Mouse (Mus musculus): ENCODE measurements around the gene C330021F23Rik. TPM values are rescaled to one million over a fixed set of nuclear protein-coding genes. Genes with fewer than 3 reads are reported as not detected.
"Not testable (repeated sequence)": the region's sequence is repeated elsewhere in the genome, so short reads cannot be mapped to it uniquely, and the experiment has no call there.

The C330021F23Rik gene
- not detected for total RNA-seq (2022)

DNA sequence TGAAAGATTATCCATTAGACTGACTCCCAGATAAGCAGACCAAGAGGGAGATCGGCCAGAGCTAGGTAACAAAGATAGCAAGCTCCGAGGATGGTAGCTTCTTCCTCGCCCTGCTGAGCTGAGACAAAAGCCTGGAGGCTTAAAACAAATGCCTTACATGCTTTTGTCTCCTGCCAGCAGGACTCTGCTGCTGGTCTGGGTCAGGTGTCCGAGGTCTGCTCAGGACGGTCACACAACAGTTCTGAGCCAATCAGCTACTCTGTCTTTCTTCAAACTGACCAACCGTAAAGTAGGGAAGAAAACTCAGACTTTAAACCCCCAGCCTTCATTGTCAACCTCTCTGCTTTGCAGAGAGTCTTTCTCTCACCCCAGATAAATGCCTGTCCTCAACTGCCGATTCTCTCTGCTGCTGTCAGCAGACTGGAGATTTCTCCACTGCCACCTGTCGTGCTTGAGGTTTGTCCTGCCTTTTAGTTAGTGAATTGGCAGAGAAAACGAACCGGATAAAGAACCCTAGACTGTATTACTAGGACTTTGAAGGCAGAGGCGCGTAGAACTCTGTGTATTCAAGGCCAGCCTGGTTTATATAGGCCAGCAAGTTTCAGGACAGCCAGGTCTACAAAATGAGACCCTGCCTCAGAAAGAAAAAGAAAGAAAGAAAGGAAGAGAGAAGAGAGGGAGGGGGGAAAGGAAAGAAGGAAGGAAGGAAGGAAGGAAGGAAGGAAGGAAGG is at the start of gene C330021F23Rik:
TSS of gene C330021F23Rik (plus strand) at position 350 of the 731 bp plus-strand sequence.
- no peak for DNase-seq (ENCODE audit: low spot score in 2 of 2)

- no peak for DNase-seq (ENCODE audit: low spot score in 2 of 2)
Measured at GRCm38 (mm10) chr8:3522007-3522697, 45.6 kb upstream of the C330021F23Rik start.

- no peak for DNase-seq (ENCODE audit: low spot score in 2 of 2)
Measured at GRCm38 (mm10) chr8:3530816-3531215, 37.0 kb upstream of the C330021F23Rik start.

DNA sequence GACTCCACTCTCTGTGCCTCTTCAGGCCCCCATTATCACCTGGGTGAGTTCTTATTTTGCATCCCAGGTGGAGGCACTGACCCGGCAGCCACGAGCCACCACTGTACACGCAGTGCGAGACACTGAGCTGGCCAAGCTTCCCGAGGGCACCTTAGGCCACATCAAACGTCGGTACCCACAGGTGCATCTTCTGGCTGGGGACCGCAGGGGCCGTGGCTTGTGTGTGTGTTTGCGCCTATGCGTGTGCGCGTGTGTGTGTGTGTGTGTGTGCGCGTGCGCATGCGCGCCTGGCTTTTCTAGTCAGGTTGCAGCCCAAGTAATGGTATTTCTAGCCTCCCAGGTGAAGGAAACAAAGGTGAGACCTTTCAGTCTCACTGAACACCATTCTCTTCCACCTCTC is 35.9 kb upstream of the C330021F23Rik start:
- no peak for DNase-seq (ENCODE audit: low spot score in 2 of 2)

- DNase-seq (ENCODE audit: low spot score in 2 of 2) = no peak
Measured at GRCm38 (mm10) chr8:3536053-3536841, 31.5 kb upstream of the C330021F23Rik start.

DNA sequence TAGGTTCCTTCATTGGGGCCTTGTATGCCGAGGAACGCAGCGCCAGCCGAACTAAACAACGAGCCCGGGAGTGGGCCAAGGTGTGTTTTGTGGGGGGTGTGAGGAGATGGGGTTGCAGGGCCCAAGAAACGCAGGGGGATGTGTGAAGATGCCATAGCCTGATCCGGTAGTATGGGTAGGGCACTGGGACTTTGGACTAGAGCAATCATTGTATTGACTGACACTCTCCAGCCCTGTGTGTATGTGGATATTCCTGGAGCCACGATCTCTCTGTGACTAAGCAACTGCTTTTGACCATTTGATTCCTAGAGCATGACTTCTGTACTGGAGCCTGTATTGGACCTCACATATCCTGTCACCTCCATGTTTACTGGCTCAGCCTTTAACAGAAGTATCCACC is 30.9 kb upstream of the C330021F23Rik start:
- no peak for DNase-seq (ENCODE audit: low spot score in 2 of 2)

DNA sequence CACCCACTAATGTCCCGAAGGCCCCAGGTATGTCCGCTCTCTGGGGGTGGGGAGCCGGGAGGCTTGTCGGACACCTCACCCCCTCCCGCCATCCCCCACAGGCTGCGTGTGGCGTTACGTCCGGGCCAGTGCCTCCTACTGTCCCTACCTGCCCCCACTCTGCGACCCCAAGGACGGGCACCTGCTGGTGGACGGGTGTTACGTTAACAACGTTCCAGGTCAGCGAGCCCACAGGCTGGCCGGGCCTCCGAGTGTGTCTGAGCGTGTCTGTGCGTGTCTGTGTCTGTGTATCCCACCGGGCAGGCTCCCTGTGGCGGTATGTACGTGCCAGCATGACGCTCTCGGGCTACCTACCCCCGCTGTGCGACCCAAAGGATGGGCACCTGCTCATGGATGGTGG is 30.1 kb upstream of the C330021F23Rik start:
- DNase-seq (ENCODE audit: low spot score in 2 of 2) = no peak

GRCm38 (mm10) chr8:3539146-3539545 is 28.6 kb upstream of the C330021F23Rik start:
- DNase-seq (ENCODE audit: low spot score in 2 of 2) = no peak

GRCm38 (mm10) chr8:3540076-3540475 is 27.7 kb upstream of the C330021F23Rik start:
- no peak for DNase-seq (ENCODE audit: low spot score in 2 of 2)

DNA sequence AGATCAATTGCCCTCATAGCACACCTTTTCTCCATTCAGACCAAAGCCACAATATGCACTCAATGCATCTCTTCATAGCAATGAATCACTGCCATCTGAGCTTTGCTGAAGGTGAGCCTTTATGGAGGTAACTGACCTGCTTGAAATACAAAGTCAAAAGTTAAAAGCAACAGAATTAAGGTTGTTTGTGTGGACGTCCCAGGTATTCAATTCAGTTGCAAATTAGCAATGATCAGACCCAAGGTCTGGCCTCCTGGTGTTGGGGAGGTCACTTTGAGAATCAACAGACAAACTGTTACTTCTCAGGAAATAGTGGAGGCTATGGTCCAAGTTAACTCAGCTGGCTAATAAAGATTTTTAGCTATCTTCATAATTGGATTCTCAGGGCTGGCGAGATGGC is 21.3 kb upstream of the C330021F23Rik start:
- no peak for DNase-seq (ENCODE audit: low spot score in 2 of 2)

GRCm38 (mm10) chr8:3552240-3552639 is 15.6 kb upstream of the C330021F23Rik start:
- DNase-seq (ENCODE audit: low spot score in 2 of 2) = no peak

DNA sequence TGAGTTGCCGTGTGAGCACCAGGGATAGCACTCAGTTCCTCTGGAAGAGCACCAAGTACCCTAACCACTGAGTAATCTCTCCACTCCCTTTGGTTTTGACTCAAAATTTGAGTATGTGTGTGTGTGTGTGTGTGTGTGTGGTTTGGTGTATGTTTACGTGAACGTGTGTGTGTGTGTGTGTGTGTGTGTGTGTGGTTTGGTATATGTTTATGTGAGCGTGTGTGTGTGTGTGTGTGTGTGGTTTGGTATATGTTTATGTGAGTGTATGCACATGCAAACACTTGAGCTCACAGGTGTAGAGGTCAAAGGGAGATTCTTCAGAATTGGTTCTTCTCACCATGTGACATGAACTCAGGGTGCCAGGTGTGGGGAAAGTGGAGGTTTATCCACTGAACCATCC is 11.7 kb upstream of the C330021F23Rik start:
- no peak for DNase-seq (ENCODE audit: low spot score in 2 of 2)

GRCm38 (mm10) chr8:3568378-3568777 is 588 bp downstream of the C330021F23Rik start:
- DNase-seq (ENCODE audit: low spot score in 2 of 2) = no peak

- DNase-seq (ENCODE audit: low spot score in 2 of 2) = no peak
Measured at GRCm38 (mm10) chr8:3569784-3570183, 2.0 kb downstream of the C330021F23Rik start.

GRCm38 (mm10) chr8:3574546-3574945 is 6.8 kb downstream of the C330021F23Rik start:
- no peak for DNase-seq (ENCODE audit: low spot score in 2 of 2)

DNA sequence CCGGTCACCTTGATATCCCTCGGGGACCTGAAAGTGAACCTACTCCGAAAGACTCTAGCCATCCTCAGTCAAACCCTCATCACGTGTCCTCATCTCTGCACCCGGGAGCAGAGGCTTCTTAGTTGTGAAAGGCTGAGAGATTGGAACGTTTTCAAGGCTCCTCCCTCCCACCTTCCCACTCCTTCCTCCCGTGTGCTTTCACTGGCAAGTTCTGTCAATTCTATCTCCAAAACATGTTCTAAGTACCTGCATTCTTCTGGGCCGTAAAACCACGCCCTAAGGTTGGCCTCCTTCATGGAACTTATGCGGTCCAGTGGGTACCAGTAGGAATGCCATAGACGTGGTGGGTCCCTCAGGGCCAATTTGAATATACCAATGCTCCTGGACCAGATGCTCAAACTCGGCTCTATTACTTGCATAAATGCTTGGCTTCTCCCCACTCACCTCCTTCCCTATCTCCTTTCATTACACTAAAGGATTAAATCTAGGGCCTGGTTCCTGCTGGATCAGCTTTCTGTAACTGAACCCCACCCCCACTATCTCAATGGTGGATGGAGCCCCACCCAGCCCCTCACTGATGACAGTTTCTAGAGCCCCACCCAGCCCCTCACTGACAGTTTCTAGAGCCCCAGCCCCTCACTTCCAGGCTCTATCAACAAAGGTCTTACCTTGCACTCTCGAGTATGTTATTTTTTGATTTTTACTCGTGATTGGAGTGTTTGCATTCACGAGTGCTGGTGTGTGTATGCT is 8.6 kb downstream of the C330021F23Rik start:
- DNase-seq (ENCODE audit: low spot score in 2 of 2) = no peak

DNA sequence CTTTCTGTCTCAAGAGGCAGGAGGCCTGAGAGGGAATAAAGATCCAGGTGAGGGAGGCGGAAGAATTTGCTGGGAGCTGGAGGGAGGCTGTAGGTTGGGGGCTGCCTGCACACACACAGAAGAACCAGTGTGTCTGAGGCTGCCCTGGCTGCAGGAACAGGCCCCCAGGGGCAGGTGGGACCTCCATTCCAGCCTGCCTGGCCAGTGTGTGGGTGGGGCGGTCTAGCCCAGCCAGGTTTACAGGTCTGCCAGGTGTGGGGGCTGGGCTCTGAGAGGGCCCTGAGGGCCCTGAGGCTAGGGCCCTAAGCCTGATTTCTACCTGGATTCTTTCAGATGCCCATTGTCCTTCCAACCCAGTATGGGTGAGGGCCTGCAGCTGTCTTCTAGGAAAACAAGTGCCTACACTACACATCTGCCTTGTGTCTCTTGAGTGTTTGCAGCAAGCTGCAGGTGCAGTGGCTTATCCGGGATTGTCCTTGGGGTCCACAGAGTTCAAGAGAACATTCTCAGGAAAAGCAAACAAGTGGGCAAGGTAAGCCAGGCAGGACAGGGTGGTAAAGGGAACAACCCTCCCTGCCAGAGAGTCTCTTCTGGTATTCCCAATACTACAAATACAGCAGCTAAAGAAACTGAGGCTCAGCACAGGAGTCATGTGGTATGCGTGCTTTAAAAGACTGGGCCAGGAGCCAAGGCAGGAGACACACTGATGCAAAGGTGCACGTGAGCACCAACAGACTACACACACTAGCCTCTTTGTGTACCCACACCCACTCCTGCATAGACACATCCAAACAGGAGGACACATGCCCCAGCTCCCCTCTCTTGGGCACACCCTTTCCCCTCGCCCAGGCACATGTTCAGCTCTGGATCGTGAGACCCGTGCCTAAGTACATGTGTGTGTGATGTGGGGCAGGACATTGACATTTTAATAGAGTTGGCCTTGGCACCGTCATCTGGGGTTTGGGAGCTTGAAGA is 11.9 kb downstream of the C330021F23Rik start:
- no peak for DNase-seq (ENCODE audit: low spot score in 2 of 2)

- not testable (repeated sequence) for DNase-seq (ENCODE audit: low spot score in 2 of 2)
Measured at GRCm38 (mm10) chr8:3581961-3582360, 14.2 kb downstream of the C330021F23Rik start.

- DNase-seq (ENCODE audit: low spot score in 2 of 2) = no peak
Measured at GRCm38 (mm10) chr8:3586452-3586851, 18.7 kb downstream of the C330021F23Rik start.

- DNase-seq (ENCODE audit: low spot score in 2 of 2) = no peak
Measured at GRCm38 (mm10) chr8:3586993-3587390, 19.2 kb downstream of the C330021F23Rik start, which contains the start of gene Camsap3. TSS of gene Camsap3 (plus strand) at chr8:3587293.

Data from left cerebral cortex, adult 8-10 months (tissue).